Mouse (Mus musculus): ENCODE results near the gene Gm13030. TPM values are rescaled to one million over a fixed set of nuclear protein-coding genes. Genes with fewer than 3 reads are reported as not detected.
"Not testable (repeated sequence)": the region's sequence is repeated elsewhere in the genome, so short reads cannot be mapped to it uniquely, and the experiment has no call there.

Gm13030 gene
- polyA plus RNA-seq, 1 experiment from 2014 or later: not detected

DNA sequence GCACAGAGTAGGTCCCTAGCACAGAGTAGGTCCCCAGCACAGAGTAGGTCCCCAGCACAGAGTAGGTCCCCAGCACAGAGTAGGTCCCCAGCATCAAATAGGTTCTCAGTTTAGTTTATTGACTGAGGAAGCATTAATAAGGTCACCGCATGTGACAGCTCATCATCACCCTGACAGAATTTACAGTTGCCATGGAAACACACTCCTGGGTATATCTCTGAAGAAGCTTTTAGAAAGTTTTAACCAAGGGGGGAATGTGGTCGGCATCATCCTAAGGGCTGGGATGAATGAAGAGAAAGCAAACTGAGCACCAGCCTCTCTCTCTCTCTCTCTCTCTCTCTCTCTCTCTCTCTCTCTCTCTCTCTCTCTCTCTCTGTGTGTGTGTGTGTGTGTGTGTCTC is 1.5 kb upstream of the Gm13030 start:
- not testable (repeated sequence) for H3K4me2 ChIP-seq (replicated peaks; ENCODE audit: low read depth, low read length); H3K9me3 ChIP-seq (ENCODE audit: low read length); ATAC-seq (ENCODE audit: low FRiP score, low TSS enrichment); H3K36me3 ChIP-seq (ENCODE audit: insufficient read depth, low read length); H3K27me3 ChIP-seq (ENCODE audit: insufficient read depth, low read length); H3K9ac ChIP-seq (replicated peaks; ENCODE audit: low read length); H3K4me3 ChIP-seq (ENCODE audit: low read length); H3K27ac ChIP-seq (ENCODE audit: low read length)
- 94% methylated on average over 2 of the region's 2 CpGs for WGBS
- H3K4me1 ChIP-seq (ENCODE audit: insufficient read depth, low read length): peaks cover 13% of the 10 kb centered on the region

GRCm38 (mm10) chr4:138868666-138869065 is 5.1 kb downstream of the Gm13030 start:
- no peak for ATAC-seq (ENCODE audit: low FRiP score, low TSS enrichment)
- H3K9me3 ChIP-seq (ENCODE audit: low read length): 0 out of 2 replicates have a peak, but pooled peaks cover 2% of the 10 kb centered on the region
- H3K27ac ChIP-seq (ENCODE audit: low read length): no peak overlapping the region
- 49% methylated on average over 8 of the region's 8 CpGs for WGBS
- no peaks in the 10 kb centered on the region for H3K4me1 ChIP-seq (ENCODE audit: insufficient read depth, low read length)
- H3K36me3 ChIP-seq (ENCODE audit: insufficient read depth, low read length): no peaks in the 10 kb centered on the region
- H3K9ac ChIP-seq (replicated peaks; ENCODE audit: low read length): no peak overlapping the region
- H3K4me3 ChIP-seq (ENCODE audit: low read length): no peak overlapping the region
- H3K27me3 ChIP-seq (ENCODE audit: insufficient read depth, low read length): no peaks in the 10 kb centered on the region
- no peak overlapping the region for H3K4me2 ChIP-seq (replicated peaks; ENCODE audit: low read depth, low read length)

DNA sequence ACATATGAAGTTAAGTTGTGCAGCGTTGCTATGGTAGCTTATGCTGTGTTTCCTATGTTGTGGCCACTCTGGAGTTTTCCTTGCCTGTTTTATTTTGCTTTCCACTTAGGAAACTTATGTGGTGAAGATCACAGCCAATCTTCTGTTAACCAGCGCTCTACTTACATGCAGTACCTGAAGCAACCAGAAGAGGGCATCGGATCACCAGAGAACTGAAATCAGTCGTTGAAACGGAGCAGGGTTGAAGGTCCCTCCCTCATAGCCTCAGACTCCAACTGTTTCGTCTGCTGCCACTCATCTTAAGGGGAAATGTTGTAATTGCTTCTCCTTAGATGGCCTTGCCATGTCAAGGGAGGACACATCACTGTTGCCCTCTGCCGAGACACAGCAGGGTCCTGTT is 7.4 kb downstream of the Gm13030 start:
- no peaks in the 10 kb centered on the region for H3K27me3 ChIP-seq (ENCODE audit: insufficient read depth, low read length)
- no peak overlapping the region for H3K4me3 ChIP-seq (ENCODE audit: low read length)
- H3K9me3 ChIP-seq (ENCODE audit: low read length): 0 out of 2 replicates have a peak, but pooled peaks cover 2% of the 10 kb centered on the region
- H3K36me3 ChIP-seq (ENCODE audit: insufficient read depth, low read length): no peaks in the 10 kb centered on the region
- H3K27ac ChIP-seq (ENCODE audit: low read length): no peak overlapping the region
- no peaks in the 10 kb centered on the region for H3K4me1 ChIP-seq (ENCODE audit: insufficient read depth, low read length)
- no peak overlapping the region for H3K9ac ChIP-seq (replicated peaks; ENCODE audit: low read length)
- H3K4me2 ChIP-seq (replicated peaks; ENCODE audit: low read depth, low read length): no peak overlapping the region
- ATAC-seq (ENCODE audit: low FRiP score, low TSS enrichment): no peak
- 12% methylated on average over 7 of the region's 7 CpGs for WGBS

DNA sequence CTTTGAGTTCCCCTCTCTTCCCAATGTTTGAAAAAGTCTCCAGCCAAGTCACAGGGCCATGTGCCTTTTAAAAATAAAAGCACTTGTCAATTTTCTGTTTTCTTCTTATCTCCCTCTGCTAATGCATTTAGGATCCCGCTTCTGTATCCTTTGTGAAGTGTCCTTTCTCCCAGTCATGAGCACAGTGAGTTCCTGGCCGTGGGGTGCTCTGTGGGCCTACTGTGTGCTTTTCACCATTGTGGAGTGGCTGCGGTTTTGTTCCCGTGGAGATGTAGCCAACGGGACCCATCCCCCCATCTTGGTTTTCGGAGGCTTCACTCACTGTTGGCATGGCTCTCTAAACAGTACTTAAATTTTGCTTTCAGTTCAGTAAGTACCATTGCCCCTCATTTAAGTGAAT is 7.8 kb downstream of the Gm13030 start:
- 68% methylated on average over 6 of the region's 6 CpGs for WGBS
- Histone ChIP-seq H3K9ac (replicated peaks; ENCODE audit: low read length) (no peak overlapping the region), H3K27ac (ENCODE audit: low read length) (no peak overlapping the region), H3K4me2 (replicated peaks; ENCODE audit: low read depth, low read length) (no peak overlapping the region), H3K4me1 (ENCODE audit: insufficient read depth, low read length) (no peaks in the 10 kb centered on the region), H3K36me3 (ENCODE audit: insufficient read depth, low read length) (no peaks in the 10 kb centered on the region), H3K27me3 (ENCODE audit: insufficient read depth, low read length) (no peaks in the 10 kb centered on the region), H3K4me3 (ENCODE audit: low read length) (no peak overlapping the region), H3K9me3 (ENCODE audit: low read length) (0 out of 2 replicates have a peak, but pooled peaks cover under 1% of the 10 kb centered on the region)
- ATAC-seq (ENCODE audit: low FRiP score, low TSS enrichment): no peak

DNA sequence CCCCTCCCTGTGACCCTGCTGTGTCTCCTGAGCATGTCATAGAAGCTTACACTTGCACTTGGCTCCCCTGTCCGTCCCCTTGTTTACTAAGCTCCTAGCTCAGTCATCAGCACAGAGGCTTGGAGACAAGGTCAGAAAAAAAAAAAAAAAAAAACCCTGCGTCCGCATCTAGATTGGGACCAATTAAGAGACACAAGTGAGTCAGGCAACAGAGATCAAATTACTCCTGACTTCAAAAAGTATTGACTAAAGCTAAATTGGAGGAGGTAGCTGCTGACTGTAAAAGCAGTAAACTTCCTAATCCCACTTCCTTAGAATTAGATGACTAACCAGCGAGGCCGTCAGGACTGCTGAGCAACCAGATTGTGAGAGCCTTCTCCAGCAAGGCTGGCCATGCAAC is 8.7 kb downstream of the Gm13030 start:
- Histone ChIP-seq H3K4me3 (ENCODE audit: low read length) (no peak overlapping the region), H3K36me3 (ENCODE audit: insufficient read depth, low read length) (no peaks in the 10 kb centered on the region), H3K27ac (ENCODE audit: low read length) (no peak overlapping the region), H3K4me1 (ENCODE audit: insufficient read depth, low read length) (no peaks in the 10 kb centered on the region), H3K9me3 (ENCODE audit: low read length) (no peaks in the 10 kb centered on the region), H3K4me2 (replicated peaks; ENCODE audit: low read depth, low read length) (no peak overlapping the region), H3K27me3 (ENCODE audit: insufficient read depth, low read length) (no peaks in the 10 kb centered on the region), H3K9ac (replicated peaks; ENCODE audit: low read length) (no peak overlapping the region)
- 10% methylated on average over 5 of the region's 5 CpGs for WGBS
- ATAC-seq (ENCODE audit: low FRiP score, low TSS enrichment): no peak

DNA sequence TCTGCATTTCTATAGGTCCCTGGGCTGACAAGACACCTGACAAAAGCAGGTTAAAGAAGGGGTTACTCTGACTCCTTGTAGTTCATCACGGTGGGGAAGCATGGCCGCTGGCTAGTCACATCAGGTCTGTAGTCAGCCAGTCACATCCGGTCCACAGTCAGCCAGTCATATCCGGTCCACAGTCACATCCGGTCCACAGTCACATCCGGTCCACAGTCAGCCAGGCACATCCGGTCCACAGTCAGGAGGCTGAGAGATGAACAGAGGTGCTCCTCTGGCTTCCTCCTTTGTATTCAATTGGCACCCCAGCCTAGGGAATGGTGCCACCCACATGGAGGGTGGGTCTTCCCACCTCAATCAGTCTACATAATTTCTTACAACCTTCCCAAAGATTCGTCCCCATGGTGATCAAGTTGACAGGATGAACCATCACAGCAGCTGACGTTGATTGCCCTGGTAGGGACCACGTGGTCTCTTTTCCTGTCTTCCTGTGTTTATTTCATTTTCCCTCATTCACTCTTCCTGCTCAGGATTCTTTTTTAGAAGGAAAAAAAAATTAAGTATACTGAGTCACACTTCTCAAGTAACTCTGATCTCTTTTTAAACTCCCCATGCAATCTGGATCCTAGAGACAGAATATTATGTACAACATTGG is 10.3 kb downstream of the Gm13030 start, which contains the start of gene Pla2g5:
Gene Pla2g5 (minus strand): TSS at position 139 of the 655 bp plus-strand sequence.
- Histone ChIP-seq H3K4me2 (replicated peaks; ENCODE audit: low read depth, low read length) (no peak within 1 kb of the TSS), H3K36me3 (ENCODE audit: insufficient read depth, low read length) (no peaks in the 10 kb centered on the region), H3K27me3 (ENCODE audit: insufficient read depth, low read length) (no peaks in the 10 kb centered on the region), H3K9ac (replicated peaks; ENCODE audit: low read length) (no peak within 1 kb of the TSS), H3K4me1 (ENCODE audit: insufficient read depth, low read length) (no peaks in the 10 kb centered on the region; the same call in 1 of the 2 replicates), H3K27ac (ENCODE audit: low read length) (no peak within 1 kb of the TSS), H3K4me3 (ENCODE audit: low read length) (no peak within 1 kb of the TSS), H3K9me3 (ENCODE audit: low read length) (no peaks in the 10 kb centered on the region)
- ATAC-seq (ENCODE audit: low FRiP score, low TSS enrichment): no peak
- 73% methylated on average over 10 of the region's 10 CpGs for WGBS

GRCm38 (mm10) chr4:138859728-138860127 is 14.0 kb downstream of the Gm13030 start:
- peak; percentile 86 for ATAC-seq (ENCODE audit: low FRiP score, low TSS enrichment)
- H3K9ac ChIP-seq (replicated peaks; ENCODE audit: low read length): no peak overlapping the region
- H3K4me1 ChIP-seq (ENCODE audit: insufficient read depth, low read length): no peaks in the 10 kb centered on the region; the same call in 1 of the 2 replicates
- no peaks in the 10 kb centered on the region for H3K9me3 ChIP-seq (ENCODE audit: low read length)
- peak overlapping the region; percentile 51 for H3K4me2 ChIP-seq (replicated peaks; ENCODE audit: low read depth, low read length)
- no peaks in the 10 kb centered on the region for H3K36me3 ChIP-seq (ENCODE audit: insufficient read depth, low read length)
- H3K4me3 ChIP-seq (ENCODE audit: low read length): peak overlapping the region; percentile 36
- H3K27ac ChIP-seq (ENCODE audit: low read length): no peak overlapping the region
- H3K27me3 ChIP-seq (ENCODE audit: insufficient read depth, low read length): no peaks in the 10 kb centered on the region
- whole genome bisulfite sequencing: 3% methylated on average over 13 of the region's 13 CpGs

DNA sequence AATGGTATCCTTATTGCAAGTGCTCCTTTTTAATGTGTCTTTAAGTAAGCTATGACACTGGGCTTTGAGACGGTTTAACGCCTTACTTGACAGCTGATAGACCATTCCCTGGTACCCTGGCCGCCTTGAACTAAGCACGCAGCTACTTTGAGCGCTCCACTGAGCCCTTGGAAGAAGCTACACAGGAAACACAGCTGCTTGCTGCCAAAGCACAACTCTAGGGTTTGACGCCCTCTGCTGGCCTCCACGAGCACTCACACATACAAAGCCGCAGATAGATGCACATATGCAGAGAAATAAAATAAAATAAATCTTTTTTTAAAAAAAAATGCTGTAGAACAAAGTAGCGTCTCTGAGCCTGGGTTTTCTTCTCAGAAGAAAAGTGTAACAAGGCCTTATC is 14.5 kb downstream of the Gm13030 start:
- Histone ChIP-seq H3K9ac (replicated peaks; ENCODE audit: low read length) (no peak overlapping the region), H3K4me3 (ENCODE audit: low read length) (peak overlapping the region; percentile 36), H3K9me3 (ENCODE audit: low read length) (no peaks in the 10 kb centered on the region), H3K27me3 (ENCODE audit: insufficient read depth, low read length) (no peaks in the 10 kb centered on the region), H3K27ac (ENCODE audit: low read length) (no peak overlapping the region), H3K4me1 (ENCODE audit: insufficient read depth, low read length) (no peaks in the 10 kb centered on the region; the same call in 1 of the 2 replicates), H3K4me2 (replicated peaks; ENCODE audit: low read depth, low read length) (peak overlapping the region; percentile 51), H3K36me3 (ENCODE audit: insufficient read depth, low read length) (no peaks in the 10 kb centered on the region)
- 24% methylated on average over 9 of the region's 9 CpGs for WGBS
- no peak for ATAC-seq (ENCODE audit: low FRiP score, low TSS enrichment)

DNA sequence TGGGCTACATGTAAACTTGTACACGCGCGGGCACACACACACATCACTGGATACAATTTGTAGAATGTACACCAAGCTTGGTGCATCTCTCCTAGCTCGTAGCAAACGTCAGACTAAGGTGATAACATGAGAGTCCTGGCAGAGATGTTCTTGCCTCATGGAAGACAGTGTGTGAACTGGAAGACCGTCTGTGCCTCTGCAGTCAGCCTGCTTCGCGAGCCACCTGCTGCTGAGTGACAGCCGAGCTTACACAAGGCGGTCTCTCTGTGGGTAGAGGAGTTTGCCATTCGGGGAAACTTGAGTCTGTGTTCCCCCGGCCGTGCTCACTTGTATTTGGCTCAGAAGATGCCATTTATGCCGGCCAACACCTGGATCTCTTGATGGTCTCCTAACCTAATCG is 15.3 kb downstream of the Gm13030 start:
- H3K4me2 ChIP-seq (replicated peaks; ENCODE audit: low read depth, low read length): no peak overlapping the region
- H3K4me1 ChIP-seq (ENCODE audit: insufficient read depth, low read length): no peaks in the 10 kb centered on the region; the same call in 1 of the 2 replicates
- H3K9me3 ChIP-seq (ENCODE audit: low read length): no peaks in the 10 kb centered on the region
- 83% methylated on average over 15 of the region's 15 CpGs for WGBS
- no peak overlapping the region for H3K4me3 ChIP-seq (ENCODE audit: low read length)
- H3K9ac ChIP-seq (replicated peaks; ENCODE audit: low read length): no peak overlapping the region
- no peaks in the 10 kb centered on the region for H3K36me3 ChIP-seq (ENCODE audit: insufficient read depth, low read length)
- no peak; the same call in 1 of the 2 replicates for ATAC-seq (ENCODE audit: low FRiP score, low TSS enrichment)
- no peak overlapping the region for H3K27ac ChIP-seq (ENCODE audit: low read length)
- no peaks in the 10 kb centered on the region for H3K27me3 ChIP-seq (ENCODE audit: insufficient read depth, low read length)

DNA sequence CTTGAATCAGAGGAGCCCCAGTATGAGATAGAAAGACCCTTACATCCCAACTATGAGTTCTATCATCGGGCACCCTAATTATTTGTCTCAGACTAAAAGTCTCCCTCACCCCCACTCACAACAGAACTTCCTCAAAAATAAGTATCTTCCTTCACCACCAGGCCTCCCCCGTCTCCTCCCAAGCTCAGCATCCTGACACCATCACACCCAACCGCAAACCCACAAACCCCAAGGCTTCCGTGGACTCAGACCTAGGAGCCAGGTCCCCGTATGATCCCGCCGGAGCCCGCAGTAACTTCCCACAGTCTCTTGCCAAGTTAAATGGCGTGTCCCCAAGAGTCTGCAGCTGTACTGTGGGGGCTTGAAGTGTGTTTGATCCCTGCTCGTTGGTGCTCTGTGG is 16.2 kb downstream of the Gm13030 start:
- Histone ChIP-seq H3K9ac (replicated peaks; ENCODE audit: low read length) (no peak overlapping the region), H3K36me3 (ENCODE audit: insufficient read depth, low read length) (no peaks in the 10 kb centered on the region), H3K4me2 (replicated peaks; ENCODE audit: low read depth, low read length) (no peak overlapping the region), H3K4me3 (ENCODE audit: low read length) (no peak overlapping the region), H3K4me1 (ENCODE audit: insufficient read depth, low read length) (no peaks in the 10 kb centered on the region; the same call in 1 of the 2 replicates), H3K27me3 (ENCODE audit: insufficient read depth, low read length) (no peaks in the 10 kb centered on the region), H3K27ac (ENCODE audit: low read length) (no peak overlapping the region), H3K9me3 (ENCODE audit: low read length) (no peaks in the 10 kb centered on the region)
- no peak for ATAC-seq (ENCODE audit: low FRiP score, low TSS enrichment)
- 88% methylated on average over 10 of the region's 10 CpGs for WGBS

All from kidney, embryonic 16.5 days (tissue).